Comparison of ENCODE assay signal across 8 mouse cellular contexts in the genomic region with DNA sequence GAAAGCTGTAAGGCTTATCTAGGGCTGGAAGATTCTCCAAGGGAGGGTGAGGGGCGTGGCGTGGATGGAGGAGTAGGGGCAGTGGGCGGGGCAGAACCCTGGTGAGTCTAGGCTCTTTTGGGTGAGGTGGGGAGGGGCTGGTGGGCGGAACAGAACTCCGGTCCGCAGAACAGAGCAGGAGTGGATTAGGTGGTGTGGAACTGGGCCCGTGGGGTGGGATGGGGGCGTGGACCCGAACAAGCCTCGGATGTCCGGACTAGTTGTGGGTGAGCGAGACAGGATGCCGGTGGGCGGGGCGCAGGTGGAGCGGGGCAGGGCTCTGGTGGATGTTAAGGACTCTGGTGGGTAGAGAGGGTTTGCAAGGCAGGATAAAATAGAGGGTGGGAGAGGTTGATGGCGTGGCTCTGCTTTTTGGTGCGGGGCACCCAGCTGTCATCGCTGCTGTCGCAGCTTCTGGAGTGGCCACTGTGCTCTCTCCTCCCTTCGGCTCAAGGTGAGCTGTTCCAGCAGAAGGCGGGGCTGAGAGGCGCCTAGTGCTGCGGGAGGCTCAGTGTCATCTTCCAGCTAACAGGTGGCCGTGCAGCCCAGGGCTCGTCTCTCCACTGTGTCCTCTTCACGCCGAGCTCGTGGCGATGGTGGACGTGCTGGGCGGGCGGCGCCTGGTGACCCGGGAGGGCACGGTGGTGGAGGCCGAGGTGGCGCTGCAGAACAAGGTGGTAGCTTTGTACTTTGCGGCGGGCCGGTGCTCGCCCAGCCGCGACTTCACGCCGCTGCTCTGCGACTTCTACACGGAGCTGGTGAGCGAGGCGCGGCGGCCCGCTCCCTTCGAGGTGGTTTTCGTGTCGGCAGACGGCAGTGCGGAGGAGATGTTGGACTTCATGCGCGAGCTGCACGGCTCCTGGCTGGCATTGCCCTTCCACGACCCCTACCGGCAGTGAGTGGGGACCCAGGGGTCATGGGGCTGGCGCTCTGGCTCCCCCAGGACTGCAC. TPM values are rescaled to one million over a fixed set of nuclear protein-coding genes. Genes with fewer than 3 reads are reported as not detected.
DNase-seq lines count a peak whose midpoint lies in the region; ATAC-seq lines count a peak whose summit lies in the region.

A gene (plus strand): TSS at position 332 of the 990 bp plus-strand sequence.

- peak within 1 kb of the TSS; percentile 64 for H3K9ac ChIP-seq in embryonic facial prominence, embryonic 14.5 days (ENCODE audit: low read depth, low read length)

- intact Hi-C loops in heart, postnatal 14 days (cut with DNase I): loop anchor here (5.0 kb wide), 2 partner anchors 204 to 224 kb away; no protein-coding TSS in a partner anchor

- peak within 1 kb of the TSS; percentile 53 for H3K4me3 ChIP-seq in embryonic facial prominence, embryonic 14.5 days (ENCODE audit: low read depth, low read length)
- peak within 1 kb of the TSS; percentile 92 for H3K4me3 ChIP-seq in megakaryocyte, embryonic 14.5 days (replicated peaks)

- ATAC-seq in embryonic facial prominence, embryonic 14.5 days (ENCODE audit: low read depth): peak; percentile 80

- no peak within 1 kb of the TSS; the same call in 1 of the 2 replicates for H3K27ac ChIP-seq in embryonic facial prominence, embryonic 14.5 days (replicated peaks; ENCODE audit: low read depth, low read length)

- H3K4me2 ChIP-seq in embryonic facial prominence, embryonic 14.5 days (ENCODE audit: low read depth, low read length): peak within 1 kb of the TSS; percentile 99

- DNase-seq in CD8-positive naive resting alpha-beta T cell, adult 2 months (ENCODE audit: low read depth in 2 of 2, low spot score in 2 of 2): peak; percentile 52 to 64
- DNase-seq in adrenal gland, adult 2 months: peak; percentile 62
- DNase-seq in embryonic facial prominence, embryonic 14.5 days (ENCODE audit: low spot score): peak; percentile 77
- peak; percentile 56 to 64 for DNase-seq in heart, postnatal 14 days
- DNase-seq in kidney, postnatal 36 days: peak; percentile 62 to 81
- DNase-seq in right cerebral cortex, postnatal 10 days (ENCODE audit: low spot score in 2 of 2): peak; percentile 59
- peak; percentile 72 for DNase-seq in urinary bladder, postnatal 14 days (ENCODE audit: low spot score)

- WGBS in embryonic facial prominence, embryonic 14.5 days: 1% methylated on average over 43 of the region's 64 CpGs

- H3K27me3 ChIP-seq in embryonic facial prominence, embryonic 14.5 days (replicated peaks; ENCODE audit: control insufficient read depth, insufficient read depth, low read length): peaks cover 11% of the 10 kb centered on the region
- H3K27me3 ChIP-seq in megakaryocyte, embryonic 14.5 days (replicated peaks): peaks cover 66% of the 10 kb centered on the region

- no peaks in the 10 kb centered on the region for H3K36me3 ChIP-seq in embryonic facial prominence, embryonic 14.5 days (ENCODE audit: control insufficient read depth, insufficient read depth, low read length)
- no peaks in the 10 kb centered on the region for H3K36me3 ChIP-seq in megakaryocyte, embryonic 14.5 days (replicated peaks; ENCODE audit: low read length)

- H3K9me3 ChIP-seq in embryonic facial prominence, embryonic 14.5 days (ENCODE audit: control insufficient read depth, low read length): no peaks in the 10 kb centered on the region
- peaks cover 28% of the 10 kb centered on the region for H3K9me3 ChIP-seq in megakaryocyte, embryonic 14.5 days

- no peaks in the 10 kb centered on the region for H3K4me1 ChIP-seq in embryonic facial prominence, embryonic 14.5 days (ENCODE audit: control insufficient read depth, insufficient read depth, low read length)
- peaks cover 19% of the 10 kb centered on the region for H3K4me1 ChIP-seq in megakaryocyte, embryonic 14.5 days

RNA-seq across cellular contexts. Expression of the gene that starts here (rescaled TPM):
- total RNA-seq in adrenal gland, adult 2 months (2021): under 1 TPM; 0.62 to 0.63 TPM
- 0.24 and 0.62 TPM in 2 replicates for polyA plus RNA-seq in adrenal gland, adult 2 months (2012; rRNA removed)
- polyA plus RNA-seq in embryonic facial prominence, embryonic 14.5 days (2014; fragmentation: Nextera tagmentation; extraction: Ambion mirVana): 1.6 and 2.4 TPM in 2 replicates
- total RNA-seq in heart, postnatal 14 days (2021): 1 to 10 TPM; 1.1 to 1.4 TPM
- not detected in 2 replicates for polyA plus RNA-seq in megakaryocyte, embryonic 14.5 days (2012; ENCODE audit: insufficient read depth, low replicate concordance)

Comparison
In these comparisons a context has a peak if more than half of its experiments do, and no peak if none do; other contexts are left out.
1. Peak in DNase-seq in adrenal gland, adult 2 months; RNA of the gene not detected or under 1 TPM.